Mouse (Mus musculus): ENCODE results near the gene Tubg2. TPM values are rescaled to one million over a fixed set of nuclear protein-coding genes. Genes with fewer than 3 reads are reported as not detected.

Tubg2 gene
- polyA plus RNA-seq, 1 experiment from 2014 or later: 3.0 TPM

DNA sequence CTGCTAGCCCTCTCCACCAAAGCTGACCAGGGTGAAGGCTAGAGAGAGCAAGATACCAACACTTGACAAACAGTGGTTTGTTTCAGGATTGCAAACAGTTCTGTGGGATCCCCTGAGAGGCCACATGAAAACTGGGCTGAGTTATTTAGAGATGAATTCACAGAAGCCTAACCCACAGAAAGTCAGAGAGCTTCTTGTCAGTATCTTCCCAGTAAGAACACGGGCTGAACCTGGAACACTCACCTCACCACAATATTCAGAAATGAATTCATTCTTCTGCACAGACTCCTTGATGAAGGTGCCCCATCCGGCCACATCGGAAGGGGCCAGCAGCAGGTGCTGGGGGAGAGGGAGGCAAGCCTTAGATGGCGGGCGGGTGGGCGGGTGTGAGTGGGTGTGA lies 38.9 kb downstream of the Tubg2 start:
- 0 out of 2 replicates have a peak, but pooled peaks cover 2% of the 10 kb centered on the region for H3K4me1 ChIP-seq (replicated peaks; ENCODE audit: control insufficient read depth, insufficient read depth)
- H3K27ac ChIP-seq (replicated peaks): no peak overlapping the region
- DNase-seq (ENCODE audit: low spot score) (no peak), ATAC-seq (ENCODE audit: low FRiP score, low TSS enrichment) (no peak)
- no peak for TF ChIP-seq EP300 (optimal IDR thresholded peaks at IDR 0.05)
- TF ChIP-seq CTCF (IDR thresholded peaks at IDR 0.05; ENCODE audit: low read depth): no peak
- H3K4me3 ChIP-seq (ENCODE audit: low read depth, low read length): no peak overlapping the region
- H3K9ac ChIP-seq (ENCODE audit: low read length): no peak overlapping the region
- no peaks in the 10 kb centered on the region for H3K9me3 ChIP-seq (ENCODE audit: control insufficient read depth, low read length)
- no peak overlapping the region for H3K4me2 ChIP-seq (replicated peaks; ENCODE audit: low read depth)
- no peaks in the 10 kb centered on the region for H3K27me3 ChIP-seq (ENCODE audit: control insufficient read depth, insufficient read depth, low read length)
- 82% methylated on average over 6 of the region's 6 CpGs for WGBS
- peaks cover 30% of the 10 kb centered on the region for H3K36me3 ChIP-seq (ENCODE audit: control insufficient read depth, insufficient read depth, low read length)

DNA sequence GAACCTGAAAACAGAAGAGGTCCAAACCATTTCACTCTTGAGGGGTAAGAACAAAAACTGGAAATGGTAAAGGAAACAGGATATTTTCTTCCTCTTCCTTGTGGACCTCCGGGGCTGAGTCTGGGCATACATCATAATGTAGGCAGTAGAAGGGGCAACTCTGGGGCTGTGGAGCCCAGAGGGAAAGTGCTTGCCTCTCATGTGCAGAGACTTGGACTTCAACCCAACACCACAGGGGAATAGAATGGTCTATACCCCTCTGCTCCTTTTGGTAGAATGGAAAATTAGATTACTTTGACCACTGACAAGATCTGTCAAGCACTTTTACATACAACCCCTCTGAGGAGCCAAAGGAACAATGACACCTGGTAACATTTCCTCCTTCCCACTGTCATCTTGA lies 39.4 kb downstream of the Tubg2 start:
- no peak overlapping the region for H3K9ac ChIP-seq (ENCODE audit: low read length)
- no peak overlapping the region for H3K4me2 ChIP-seq (replicated peaks; ENCODE audit: low read depth)
- ATAC-seq (ENCODE audit: low FRiP score, low TSS enrichment) (no peak), DNase-seq (ENCODE audit: low spot score) (no peak)
- H3K36me3 ChIP-seq (ENCODE audit: control insufficient read depth, insufficient read depth, low read length): peaks cover 34% of the 10 kb centered on the region
- H3K4me1 ChIP-seq (replicated peaks; ENCODE audit: control insufficient read depth, insufficient read depth): 0 out of 2 replicates have a peak, but pooled peaks cover 2% of the 10 kb centered on the region
- no peaks in the 10 kb centered on the region for H3K9me3 ChIP-seq (ENCODE audit: control insufficient read depth, low read length)
- no peak overlapping the region for H3K4me3 ChIP-seq (ENCODE audit: low read depth, low read length)
- TF ChIP-seq CTCF (IDR thresholded peaks at IDR 0.05; ENCODE audit: low read depth) (no peak), EP300 (optimal IDR thresholded peaks at IDR 0.05) (no peak)
- H3K27me3 ChIP-seq (ENCODE audit: control insufficient read depth, insufficient read depth, low read length): no peaks in the 10 kb centered on the region
- no peak overlapping the region for H3K27ac ChIP-seq (replicated peaks)
- 81% methylated on average over 1 of the region's 1 CpGs for WGBS

DNA sequence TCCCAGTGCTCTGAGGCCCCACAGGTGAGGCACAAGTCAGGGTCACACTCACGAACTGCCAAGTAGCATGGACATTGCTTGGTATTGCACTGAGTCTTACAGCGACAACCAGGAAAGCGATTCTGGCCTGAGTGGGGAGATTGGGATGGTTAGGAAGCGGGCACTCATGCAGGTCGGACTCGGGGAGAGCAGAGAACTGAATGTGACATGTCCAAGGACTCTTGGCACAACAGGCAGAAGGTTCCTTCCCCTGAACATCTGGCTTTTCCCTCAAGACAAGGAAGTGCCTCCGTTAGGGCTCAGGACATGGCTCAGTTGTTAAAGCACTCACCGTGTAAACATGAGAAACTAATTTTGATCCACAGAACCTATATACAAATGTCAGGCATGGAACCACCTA lies 39.9 kb downstream of the Tubg2 start:
- WGBS: 80% methylated on average over 8 of the region's 8 CpGs
- Histone ChIP-seq H3K36me3 (ENCODE audit: control insufficient read depth, insufficient read depth, low read length) (peaks cover 36% of the 10 kb centered on the region), H3K4me1 (replicated peaks; ENCODE audit: control insufficient read depth, insufficient read depth) (no peaks in the 10 kb centered on the region), H3K4me2 (replicated peaks; ENCODE audit: low read depth) (no peak overlapping the region), H3K9me3 (ENCODE audit: control insufficient read depth, low read length) (no peaks in the 10 kb centered on the region), H3K27me3 (ENCODE audit: control insufficient read depth, insufficient read depth, low read length) (no peaks in the 10 kb centered on the region), H3K9ac (ENCODE audit: low read length) (no peak overlapping the region), H3K4me3 (ENCODE audit: low read depth, low read length) (no peak overlapping the region), H3K27ac (replicated peaks) (no peak overlapping the region)
- DNase-seq (ENCODE audit: low spot score) (no peak), ATAC-seq (ENCODE audit: low FRiP score, low TSS enrichment) (no peak)
- no peak for TF ChIP-seq CTCF (IDR thresholded peaks at IDR 0.05; ENCODE audit: low read depth)
- no peak for TF ChIP-seq EP300 (optimal IDR thresholded peaks at IDR 0.05)

DNA sequence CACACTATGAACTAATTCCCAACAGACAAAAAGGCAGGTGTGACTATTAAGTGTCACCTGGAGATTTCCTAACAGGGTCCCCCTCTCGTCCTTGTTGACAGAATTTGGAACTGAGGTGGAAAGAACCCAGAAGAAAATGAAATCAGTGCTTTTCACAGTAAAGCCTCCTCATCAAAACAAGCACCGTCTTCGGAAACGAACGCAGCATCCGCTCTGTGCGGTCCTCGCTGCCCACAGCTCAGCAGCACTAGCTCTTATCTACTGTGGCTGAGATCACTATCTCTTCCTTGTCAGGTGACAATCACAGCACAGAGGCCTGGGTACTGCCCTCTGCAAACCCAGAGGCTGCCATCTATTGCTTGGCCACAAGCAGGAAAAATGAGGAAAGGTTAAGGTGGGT lies 40.5 kb downstream of the Tubg2 start:
- TF ChIP-seq CTCF (IDR thresholded peaks at IDR 0.05; ENCODE audit: low read depth): no peak
- no peak for TF ChIP-seq EP300 (optimal IDR thresholded peaks at IDR 0.05)
- Histone ChIP-seq H3K4me3 (ENCODE audit: low read depth, low read length) (no peak overlapping the region), H3K9me3 (ENCODE audit: control insufficient read depth, low read length) (no peaks in the 10 kb centered on the region), H3K9ac (ENCODE audit: low read length) (no peak overlapping the region), H3K4me2 (replicated peaks; ENCODE audit: low read depth) (no peak overlapping the region), H3K27me3 (ENCODE audit: control insufficient read depth, insufficient read depth, low read length) (no peaks in the 10 kb centered on the region), H3K27ac (replicated peaks) (no peak overlapping the region), H3K4me1 (replicated peaks; ENCODE audit: control insufficient read depth, insufficient read depth) (no peaks in the 10 kb centered on the region), H3K36me3 (ENCODE audit: control insufficient read depth, insufficient read depth, low read length) (peaks cover 36% of the 10 kb centered on the region)
- no peak for ATAC-seq (ENCODE audit: low FRiP score, low TSS enrichment)
- DNase-seq (ENCODE audit: low spot score): no peak
- WGBS: 89% methylated on average over 8 of the region's 8 CpGs

DNA sequence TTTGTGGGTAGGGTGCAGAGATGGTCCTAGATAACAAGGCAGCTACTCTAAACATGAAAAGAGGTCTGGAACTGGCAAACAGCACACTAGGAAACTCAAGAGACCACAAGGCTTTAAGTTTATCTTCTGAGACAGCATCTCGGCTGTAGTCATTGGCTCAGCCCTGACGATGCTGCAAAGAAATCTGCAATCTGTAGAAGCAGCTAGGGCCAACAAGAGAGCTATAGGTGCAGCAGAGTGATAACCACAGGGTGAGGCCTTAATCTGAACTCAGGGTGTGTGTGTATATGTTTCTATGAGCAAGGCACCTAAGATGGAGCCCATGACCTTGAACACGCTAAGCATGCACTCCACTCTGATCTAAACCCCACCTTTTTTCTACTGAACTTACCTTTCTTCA lies 43.8 kb downstream of the Tubg2 start:
- H3K9ac ChIP-seq (ENCODE audit: low read length): no peak overlapping the region
- 77% methylated on average over 3 of the region's 3 CpGs for WGBS
- no peaks in the 10 kb centered on the region for H3K9me3 ChIP-seq (ENCODE audit: control insufficient read depth, low read length)
- DNase-seq (ENCODE audit: low spot score) (no peak), ATAC-seq (ENCODE audit: low FRiP score, low TSS enrichment) (no peak)
- H3K4me2 ChIP-seq (replicated peaks; ENCODE audit: low read depth): no peak overlapping the region
- peaks cover 40% of the 10 kb centered on the region for H3K36me3 ChIP-seq (ENCODE audit: control insufficient read depth, insufficient read depth, low read length)
- no peak overlapping the region for H3K4me3 ChIP-seq (ENCODE audit: low read depth, low read length)
- H3K27ac ChIP-seq (replicated peaks): no peak overlapping the region
- no peaks in the 10 kb centered on the region for H3K27me3 ChIP-seq (ENCODE audit: control insufficient read depth, insufficient read depth, low read length)
- H3K4me1 ChIP-seq (replicated peaks; ENCODE audit: control insufficient read depth, insufficient read depth): no peaks in the 10 kb centered on the region
- TF ChIP-seq EP300 (optimal IDR thresholded peaks at IDR 0.05) (no peak), CTCF (IDR thresholded peaks at IDR 0.05; ENCODE audit: low read depth) (no peak)

DNA sequence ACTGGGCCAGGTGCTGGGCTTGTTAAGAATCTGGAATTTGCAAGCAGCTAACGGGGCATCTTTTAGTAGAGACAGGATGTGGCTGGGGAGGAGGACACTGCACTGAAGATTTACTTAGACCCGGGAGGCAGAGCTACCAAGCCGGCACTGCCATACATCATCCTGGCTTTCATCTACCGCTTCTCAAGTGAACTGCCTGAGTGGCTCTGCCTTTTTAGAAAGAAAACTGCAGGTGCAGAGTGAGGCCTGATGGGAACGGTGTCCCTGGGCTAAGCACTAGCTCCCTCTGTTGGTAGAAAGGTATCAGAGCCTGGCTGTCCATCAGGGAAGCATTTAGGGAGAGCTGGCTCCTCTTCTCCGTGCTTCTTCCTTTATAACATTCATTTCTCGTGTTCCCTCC lies 45.3 kb downstream of the Tubg2 start:
- no peak for DNase-seq (ENCODE audit: low spot score)
- Histone ChIP-seq H3K4me1 (replicated peaks; ENCODE audit: control insufficient read depth, insufficient read depth) (no peaks in the 10 kb centered on the region), H3K36me3 (ENCODE audit: control insufficient read depth, insufficient read depth, low read length) (peaks cover 40% of the 10 kb centered on the region), H3K27me3 (ENCODE audit: control insufficient read depth, insufficient read depth, low read length) (no peaks in the 10 kb centered on the region), H3K27ac (replicated peaks) (no peak overlapping the region), H3K4me2 (replicated peaks; ENCODE audit: low read depth) (no peak overlapping the region), H3K4me3 (ENCODE audit: low read depth, low read length) (no peak overlapping the region), H3K9ac (ENCODE audit: low read length) (no peak overlapping the region), H3K9me3 (ENCODE audit: control insufficient read depth, low read length) (no peaks in the 10 kb centered on the region)
- WGBS: 21% methylated on average over 7 of the region's 7 CpGs
- 0 out of 2 replicates have a peak, but pooled peaks have one; percentile 46 for ATAC-seq (ENCODE audit: low FRiP score, low TSS enrichment)
- TF ChIP-seq EP300 (optimal IDR thresholded peaks at IDR 0.05) (no peak), CTCF (IDR thresholded peaks at IDR 0.05; ENCODE audit: low read depth) (peak; percentile 89)

Small RNAs within 50 kb of the gene (microRNA-seq; reads per million reads assigned to microRNA genes)
- not detected for gene Gm27626

Other genes with a start within 250 kb of the Tubg2 start
- gene Stat3, start 216.4 kb upstream of the Tubg2 start, polyA plus RNA-seq (2015; fragmentation: Nextera tagmentation; extraction: Ambion mirVana): 47.7 and 55.1 TPM in 2 replicates
- 313 and 331 TPM in 2 replicates for gene Cavin1, start 185.0 kb upstream of the Tubg2 start, polyA plus RNA-seq (2015; fragmentation: Nextera tagmentation; extraction: Ambion mirVana)
- 44.8 and 45.5 TPM in 2 replicates for gene Atp6v0a1, start 146.5 kb upstream of the Tubg2 start, polyA plus RNA-seq (2015; fragmentation: Nextera tagmentation; extraction: Ambion mirVana)
- gene Naglu, start 85.9 kb upstream of the Tubg2 start, polyA plus RNA-seq (2015; fragmentation: Nextera tagmentation; extraction: Ambion mirVana): 16.0 and 17.1 TPM in 2 replicates
- gene Hsd17b1, start 77.5 kb upstream of the Tubg2 start, polyA plus RNA-seq (2015; fragmentation: Nextera tagmentation; extraction: Ambion mirVana): 0.08 TPM in 1 of 2 replicates, not detected in the other
- 26.4 and 26.8 TPM in 2 replicates for gene Coasy, start 73.3 kb upstream of the Tubg2 start, polyA plus RNA-seq (2015; fragmentation: Nextera tagmentation; extraction: Ambion mirVana)
- gene Mlx, start 68.6 kb upstream of the Tubg2 start, polyA plus RNA-seq (2015; fragmentation: Nextera tagmentation; extraction: Ambion mirVana): 42.3 and 42.4 TPM in 2 replicates
- 10.6 and 11.8 TPM in 2 replicates for gene Psmc3ip, start 60.5 kb upstream of the Tubg2 start, polyA plus RNA-seq (2015; fragmentation: Nextera tagmentation; extraction: Ambion mirVana)
- gene Retreg3, start 36.0 kb upstream of the Tubg2 start, polyA plus RNA-seq (2015; fragmentation: Nextera tagmentation; extraction: Ambion mirVana): 16.1 and 17.9 TPM in 2 replicates
- 29.7 and 29.8 TPM in 2 replicates for gene Tubg1, start 36.0 kb upstream of the Tubg2 start, polyA plus RNA-seq (2015; fragmentation: Nextera tagmentation; extraction: Ambion mirVana)
- gene Cntnap1, start 14.6 kb downstream of the Tubg2 start, polyA plus RNA-seq (2015; fragmentation: Nextera tagmentation; extraction: Ambion mirVana): 0.52 and 0.94 TPM in 2 replicates
- 23.8 and 25.6 TPM in 2 replicates for gene Plekhh3, start 15.4 kb downstream of the Tubg2 start, polyA plus RNA-seq (2015; fragmentation: Nextera tagmentation; extraction: Ambion mirVana)
- 0.16 and 0.24 TPM in 2 replicates for gene Ccr10, start 19.5 kb downstream of the Tubg2 start, polyA plus RNA-seq (2015; fragmentation: Nextera tagmentation; extraction: Ambion mirVana)
- 8.1 and 9.4 TPM in 2 replicates for gene Ezh1, start 70.6 kb downstream of the Tubg2 start, polyA plus RNA-seq (2015; fragmentation: Nextera tagmentation; extraction: Ambion mirVana)
- 62.3 and 64.9 TPM in 2 replicates for gene Ramp2, start 90.1 kb downstream of the Tubg2 start, polyA plus RNA-seq (2015; fragmentation: Nextera tagmentation; extraction: Ambion mirVana)
- gene Vps25, start 97.8 kb downstream of the Tubg2 start, polyA plus RNA-seq (2015; fragmentation: Nextera tagmentation; extraction: Ambion mirVana): 141 and 157 TPM in 2 replicates
- gene Wnk4, start 104.7 kb downstream of the Tubg2 start, polyA plus RNA-seq (2015; fragmentation: Nextera tagmentation; extraction: Ambion mirVana): 15.9 and 18.4 TPM in 2 replicates
- gene Cntd1, start 123.1 kb downstream of the Tubg2 start, polyA plus RNA-seq (2015; fragmentation: Nextera tagmentation; extraction: Ambion mirVana): 0.30 and 0.33 TPM in 2 replicates
- 175 and 180 TPM in 2 replicates for gene Coa3, start 123.2 kb downstream of the Tubg2 start, polyA plus RNA-seq (2015; fragmentation: Nextera tagmentation; extraction: Ambion mirVana)
- 102 and 110 TPM in 2 replicates for gene Becn1, start 146.4 kb downstream of the Tubg2 start, polyA plus RNA-seq (2015; fragmentation: Nextera tagmentation; extraction: Ambion mirVana)
- gene Psme3, start 160.3 kb downstream of the Tubg2 start, polyA plus RNA-seq (2015; fragmentation: Nextera tagmentation; extraction: Ambion mirVana): 64.2 and 66.9 TPM in 2 replicates
- 0.39 and 0.41 TPM in 2 replicates for gene Aoc2, start 169.2 kb downstream of the Tubg2 start, polyA plus RNA-seq (2015; fragmentation: Nextera tagmentation; extraction: Ambion mirVana)
- gene Aoc3, start 174.7 kb downstream of the Tubg2 start, polyA plus RNA-seq (2015; fragmentation: Nextera tagmentation; extraction: Ambion mirVana): 5.1 TPM in 2 replicates
- 0.27 and 0.35 TPM in 2 replicates for gene G6pc, start 211.7 kb downstream of the Tubg2 start, polyA plus RNA-seq (2015; fragmentation: Nextera tagmentation; extraction: Ambion mirVana)

Data from stomach, postnatal 0 days (tissue).